Mouse (Mus musculus) hindbrain, embryonic 16.5 days (tissue): ENCODE results near the gene Zfand2a. TPM values are rescaled to one million over a fixed set of nuclear protein-coding genes. Genes with fewer than 3 reads are reported as not detected.

Source experiments
- ATAC-seq: fragments of 200-750 bp; cut with Nextera tagmentation; 2 replicates; pipeline ENCODE4 v1.8.0; 2017; ENCODE audit warnings: moderate TSS enrichment, moderate library complexity
- H3K27ac ChIP-seq: fragments of 300-500 bp; sonication (generic); 2 replicates; pipeline ENCODE4 v1.5.1; 2014; ENCODE audit warnings: low read depth, mild to moderate bottlenecking, control low read depth, low read length, moderate library complexity
- H3K27me3 ChIP-seq: fragments of 300-500 bp; sonication (generic); replicated peaks from 2 replicates; pipeline ENCODE4 v1.6.1; 2014; ENCODE audit warnings: low read length; ENCODE audit not compliant: control insufficient read depth, insufficient read depth
- H3K36me3 ChIP-seq: fragments of 300-500 bp; sonication (generic); 2 replicates; pipeline ENCODE4 v1.6.1; 2014; ENCODE audit warnings: mild to moderate bottlenecking, low read length, moderate library complexity, mixed read lengths; ENCODE audit not compliant: control insufficient read depth, insufficient read depth
- H3K4me1 ChIP-seq: fragments of 300-500 bp; sonication (generic); 2 replicates; pipeline ENCODE4 v1.6.1; 2014; ENCODE audit warnings: low read depth, low read length; ENCODE audit not compliant: control insufficient read depth, insufficient read depth
- H3K4me2 ChIP-seq: fragments of 300-500 bp; sonication (generic); 2 replicates; pipeline ENCODE4 v1.6.1; 2014; ENCODE audit warnings: mild to moderate bottlenecking, low read length, control low read depth, moderate library complexity
- H3K4me3 ChIP-seq: fragments of 300-500 bp; sonication (generic); 2 replicates; pipeline ENCODE4 v1.5.1; 2014; ENCODE audit warnings: mild to moderate bottlenecking, low read length, control low read depth, moderate library complexity
- H3K9ac ChIP-seq: fragments of 300-500 bp; sonication (generic); 2 replicates; pipeline ENCODE4 v1.6.1; 2014; ENCODE audit warnings: low read depth, mild to moderate bottlenecking, control low read depth, low read length, moderate library complexity
- H3K9me3 ChIP-seq: fragments of 300-500 bp; sonication (generic); 2 replicates; pipeline ENCODE4 v1.6.1; 2014; ENCODE audit warnings: mild to moderate bottlenecking, low read length, moderate library complexity; ENCODE audit not compliant: control insufficient read depth
- WGBS: fragments of 180-500 bp; shearing (Covaris S2); extraction: QIAGEN DNeasy Blood & Tissue Kit; methylation state at CpG from one replicate; pipeline ENCODE4 v1.1.7; 2014; 5-methylcytosine and 5-hydroxymethylcytosine counted together
- polyA plus RNA-seq: library from polyadenylated mRNA; unstranded; fragments of >200 nt; fragmentation: Nextera tagmentation; extraction: Ambion mirVana; gene quantifications from 2 replicates; pipeline ENCODE4 v1.2.1, GENCODE M21; 2015

The Zfand2a gene
- polyA plus RNA-seq, 1 experiment from 2014 or later = 24.5 TPM

DNA sequence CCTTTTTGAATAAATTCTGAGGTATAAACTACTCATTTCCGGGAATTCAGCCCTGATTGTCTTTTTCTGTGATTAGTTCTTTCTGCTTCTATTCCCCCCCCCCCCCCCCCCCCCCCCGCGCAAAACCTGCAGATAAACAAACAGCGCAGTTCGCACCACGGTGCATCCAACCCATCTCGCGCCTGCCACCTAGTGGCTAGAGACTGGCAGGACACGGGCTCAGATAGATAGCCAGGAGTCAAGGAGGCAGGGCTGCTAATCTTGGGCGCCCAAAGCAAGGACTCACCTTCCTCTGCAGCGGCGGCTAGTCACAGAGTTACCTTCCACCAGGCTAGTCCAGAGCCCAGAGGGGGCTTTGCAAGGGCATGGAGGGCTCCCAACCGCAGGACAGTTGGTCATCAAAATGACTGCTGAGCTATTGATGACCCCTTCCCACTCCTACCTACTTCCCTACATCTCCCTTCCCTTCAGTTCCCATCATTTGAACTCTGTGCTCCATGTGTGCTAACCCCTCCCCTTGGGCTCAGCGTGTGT is 20.8 kb upstream of the Zfand2a start:
- no peaks in the 10 kb centered on the region for H3K36me3 ChIP-seq
- WGBS = 7% methylated on average over 12 of the region's 14 CpGs
- 0 out of 2 replicates have a peak, but pooled peaks have one; percentile 24 for ATAC-seq
- peaks cover 7% of the 10 kb centered on the region for H3K27me3 ChIP-seq
- H3K4me2 ChIP-seq = no peak overlapping the region
- H3K4me3 ChIP-seq = no peak overlapping the region
- H3K9ac ChIP-seq = no peak overlapping the region
- H3K4me1 ChIP-seq = no peaks in the 10 kb centered on the region
- no peak overlapping the region for H3K27ac ChIP-seq
- no peaks in the 10 kb centered on the region for H3K9me3 ChIP-seq

DNA sequence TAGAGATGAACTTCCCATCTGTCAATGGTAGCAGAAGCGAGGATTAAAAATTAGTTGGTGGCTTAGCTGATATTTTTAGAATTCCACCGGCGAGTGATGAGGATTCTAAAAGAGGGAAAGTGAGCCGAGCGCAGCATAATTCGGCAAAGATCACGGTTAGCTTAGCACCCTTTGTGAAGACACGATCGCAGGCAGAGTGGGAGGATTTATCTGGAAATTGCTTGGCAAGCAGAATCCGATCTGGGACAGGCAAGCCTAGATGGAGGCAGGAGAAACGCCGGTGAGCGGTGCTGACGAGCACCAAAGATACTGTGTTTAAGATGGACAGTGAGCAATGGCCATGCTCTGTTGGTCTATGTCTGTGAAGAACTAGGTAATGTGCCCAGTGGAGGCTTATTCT is 17.9 kb upstream of the Zfand2a start:
- no peak overlapping the region for H3K4me3 ChIP-seq
- H3K4me1 ChIP-seq = no peaks in the 10 kb centered on the region
- no peak overlapping the region for H3K9ac ChIP-seq
- no peaks in the 10 kb centered on the region for H3K9me3 ChIP-seq
- H3K36me3 ChIP-seq = no peaks in the 10 kb centered on the region
- ATAC-seq = no peak
- H3K27ac ChIP-seq = no peak overlapping the region
- peaks cover 7% of the 10 kb centered on the region for H3K27me3 ChIP-seq
- no peak overlapping the region for H3K4me2 ChIP-seq
- 87% methylated on average over 14 of the region's 14 CpGs for WGBS

DNA sequence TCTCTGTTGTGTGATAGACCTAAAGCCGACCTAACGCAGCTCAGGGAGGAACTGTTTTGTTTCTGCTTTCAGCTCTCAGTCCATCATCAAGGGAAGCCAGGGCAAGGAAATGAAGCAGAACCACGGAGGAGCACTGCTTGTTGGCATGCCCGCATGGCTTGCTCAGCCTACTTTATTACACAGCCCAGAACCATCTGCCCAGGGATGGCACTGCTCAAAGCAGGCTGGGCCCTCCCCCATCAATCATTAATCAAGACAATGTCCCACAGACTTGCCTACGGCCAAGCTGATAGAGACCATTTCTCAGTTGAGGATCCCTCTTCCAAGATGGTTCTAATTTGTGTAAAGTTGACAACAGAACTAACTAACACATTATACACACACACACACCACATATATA is 14.4 kb upstream of the Zfand2a start:
- 50% methylated on average over 5 of the region's 5 CpGs for WGBS
- ATAC-seq = no peak
- Histone ChIP-seq H3K4me1 (no peaks in the 10 kb centered on the region), H3K27me3 (no peaks in the 10 kb centered on the region), H3K36me3 (no peaks in the 10 kb centered on the region), H3K4me2 (no peak overlapping the region), H3K9me3 (no peaks in the 10 kb centered on the region), H3K9ac (no peak overlapping the region), H3K4me3 (no peak overlapping the region), H3K27ac (no peak overlapping the region)

- no peaks in the 10 kb centered on the region for H3K27me3 ChIP-seq
- no peak for ATAC-seq
- 56% methylated on average over 5 of the region's 5 CpGs for WGBS
Observed at GRCm38 (mm10) chr5:139496939-139497338, 12.6 kb upstream of the Zfand2a start.

DNA sequence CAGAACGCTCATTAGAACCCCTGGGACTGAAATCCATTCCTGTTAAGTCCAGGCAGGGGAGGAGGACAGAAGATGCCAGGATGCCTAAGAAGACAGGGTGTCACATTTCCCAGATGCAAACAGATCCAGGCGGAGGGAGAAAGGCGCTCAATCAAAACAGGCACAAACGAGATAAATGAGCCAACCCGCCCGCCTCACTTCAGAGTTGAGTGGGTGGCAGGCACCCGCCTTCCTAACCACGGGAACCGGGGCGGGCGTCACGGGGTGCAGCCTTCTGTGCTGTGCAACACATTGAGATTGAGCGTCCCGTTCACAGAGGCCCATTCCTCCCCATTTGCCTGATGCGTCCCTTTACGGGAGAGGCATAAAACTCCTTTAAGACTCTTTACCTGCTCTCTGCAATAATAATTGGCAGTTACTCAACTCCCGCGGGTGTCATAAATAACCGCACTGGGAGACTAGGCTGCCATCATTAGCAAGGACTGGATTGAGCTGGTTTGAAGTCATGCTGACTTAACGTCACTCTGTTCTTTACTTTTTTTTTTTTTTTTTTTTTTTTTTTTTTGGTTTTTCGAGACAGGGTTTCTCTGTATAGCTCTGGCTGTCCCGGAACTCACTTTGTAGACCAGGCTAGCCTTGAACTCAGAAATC is 10.8 kb upstream of the Zfand2a start:
- Histone ChIP-seq H3K4me1 (no peaks in the 10 kb centered on the region), H3K27me3 (no peaks in the 10 kb centered on the region), H3K9me3 (no peaks in the 10 kb centered on the region), H3K27ac (no peak overlapping the region), H3K4me2 (no peak overlapping the region), H3K4me3 (no peak overlapping the region), H3K36me3 (no peaks in the 10 kb centered on the region), H3K9ac (no peak overlapping the region)
- 63% methylated on average over 22 of the region's 22 CpGs for WGBS
- ATAC-seq = no peak

More at GRCm38 (mm10) chr5:139496939-139497338, 12.6 kb upstream of the Zfand2a start:
- H3K4me1 ChIP-seq = no peaks in the 10 kb centered on the region
- no peak overlapping the region for H3K4me2 ChIP-seq
- no peak overlapping the region for H3K4me3 ChIP-seq
- no peak overlapping the region for H3K9ac ChIP-seq
- no peak overlapping the region for H3K27ac ChIP-seq
- H3K36me3 ChIP-seq = no peaks in the 10 kb centered on the region
- H3K9me3 ChIP-seq = no peaks in the 10 kb centered on the region

DNA sequence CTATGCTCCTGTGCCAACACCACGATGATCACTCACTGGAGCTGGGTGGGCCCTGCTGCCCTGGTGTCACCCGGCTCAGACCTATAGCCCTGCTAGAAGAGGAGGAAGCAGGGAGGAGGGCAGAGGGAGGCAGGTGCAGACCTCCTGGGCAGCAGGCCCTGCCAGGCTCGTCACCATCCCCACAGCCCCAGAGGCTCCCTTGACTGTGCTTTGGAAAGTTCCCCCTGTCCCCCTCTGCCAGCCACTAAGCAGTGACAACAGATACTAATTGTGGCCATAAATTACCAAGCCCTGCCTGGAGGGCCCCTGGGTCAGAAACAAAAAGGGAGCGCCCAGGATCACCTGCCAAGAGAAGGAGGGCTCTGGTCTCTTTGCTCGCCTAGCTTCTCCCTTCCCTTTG is 9.3 kb upstream of the Zfand2a start:
- Histone ChIP-seq H3K9ac (no peak overlapping the region), H3K27me3 (no peaks in the 10 kb centered on the region), H3K4me3 (no peak overlapping the region), H3K4me1 (no peaks in the 10 kb centered on the region), H3K4me2 (no peak overlapping the region), H3K9me3 (no peaks in the 10 kb centered on the region), H3K27ac (no peak overlapping the region), H3K36me3 (no peaks in the 10 kb centered on the region)
- ATAC-seq = no peak
- WGBS = 41% methylated on average over 4 of the region's 5 CpGs

- 31% methylated on average over 8 of the region's 8 CpGs for WGBS
- Histone ChIP-seq H3K4me2 (no peak overlapping the region), H3K4me1 (no peaks in the 10 kb centered on the region), H3K36me3 (no peaks in the 10 kb centered on the region), H3K27ac (no peak overlapping the region), H3K9me3 (peaks cover 5% of the 10 kb centered on the region), H3K4me3 (no peak overlapping the region), H3K9ac (no peak overlapping the region), H3K27me3 (no peaks in the 10 kb centered on the region)
- no peak for ATAC-seq
Observed at GRCm38 (mm10) chr5:139491348-139491747, 7.0 kb upstream of the Zfand2a start.

DNA sequence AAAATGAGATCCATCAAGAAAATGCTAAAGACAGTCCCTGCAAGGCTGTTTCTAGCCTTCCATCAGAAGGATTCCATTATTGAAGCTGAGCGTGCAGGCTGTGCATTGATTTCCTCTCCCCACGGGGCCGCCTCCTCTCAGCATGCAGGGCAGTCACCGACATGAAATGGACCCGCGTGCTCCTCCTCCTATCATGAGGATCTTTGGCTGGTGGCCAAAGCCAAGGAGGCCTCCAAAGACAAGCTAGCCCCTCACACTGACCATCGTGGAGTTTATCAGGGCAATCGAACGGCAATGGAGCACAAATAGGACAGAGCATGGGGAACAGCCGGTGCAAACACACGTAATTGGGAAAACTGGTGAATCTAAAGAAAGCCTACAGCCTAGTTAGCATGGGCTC is 5.8 kb upstream of the Zfand2a start:
- H3K4me1 ChIP-seq = no peaks in the 10 kb centered on the region
- H3K4me2 ChIP-seq = no peak overlapping the region
- H3K36me3 ChIP-seq = no peaks in the 10 kb centered on the region
- no peak overlapping the region for H3K4me3 ChIP-seq
- 61% methylated on average over 11 of the region's 11 CpGs for WGBS
- H3K9me3 ChIP-seq = peaks cover 8% of the 10 kb centered on the region
- H3K9ac ChIP-seq = peak overlapping the region; percentile 11; the same call in 1 of the 2 replicates
- H3K27me3 ChIP-seq = no peaks in the 10 kb centered on the region
- no peak overlapping the region for H3K27ac ChIP-seq
- ATAC-seq = no peak

DNA sequence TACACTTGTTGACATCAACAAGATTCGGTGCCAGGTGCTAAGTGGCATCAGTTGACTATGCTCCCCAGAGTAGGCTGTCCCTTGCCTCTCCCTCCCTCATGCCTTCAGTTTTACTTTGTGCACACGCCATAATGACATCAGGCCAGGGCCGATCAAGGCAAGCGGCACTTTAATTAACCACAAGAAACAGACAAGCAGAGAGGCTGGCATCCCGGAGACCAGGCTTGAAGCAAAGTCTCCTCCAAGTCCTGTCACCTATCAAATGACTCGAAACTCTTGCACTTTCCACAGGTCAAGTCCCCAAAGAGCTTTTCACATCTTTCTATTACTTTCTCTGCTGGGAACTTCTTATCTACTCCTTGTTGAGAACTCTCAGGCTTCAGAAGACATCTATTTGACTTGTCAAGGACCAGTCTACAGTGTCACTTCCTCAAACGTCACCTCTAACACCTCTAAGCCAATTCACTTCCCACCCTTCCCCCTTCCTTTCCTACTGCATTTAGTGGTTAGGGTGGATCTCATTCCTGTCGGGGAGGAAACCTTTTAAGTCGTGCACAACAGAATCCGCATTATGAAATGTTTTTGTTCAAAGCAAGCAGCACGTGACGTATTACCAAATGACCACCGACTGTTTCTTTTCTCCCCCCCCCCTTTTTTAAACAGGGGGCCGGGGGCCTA is 1.0 kb downstream of the Zfand2a start:
- Histone ChIP-seq H3K36me3 (peaks cover 14% of the 10 kb centered on the region), H3K27me3 (no peaks in the 10 kb centered on the region), H3K4me1 (peaks cover 12% of the 10 kb centered on the region), H3K4me2 (peak overlapping the region; percentile 96), H3K9ac (peak overlapping the region; percentile 85), H3K9me3 (peaks cover 8% of the 10 kb centered on the region), H3K4me3 (peak overlapping the region; percentile 82), H3K27ac (no peak overlapping the region)
- no peak for ATAC-seq
- WGBS = 68% methylated on average over 14 of the region's 14 CpGs
